Mouse (Mus musculus): Measurements from ENCODE around the gene Wdr72.

- TF ChIP-seq CTCF (IDR thresholded peaks at IDR 0.05; ENCODE audit: control insufficient read depth, insufficient read depth, low read length) (no peak), POLR2A (IDR thresholded peaks at IDR 0.05; ENCODE audit: borderline replicate concordance, control insufficient read depth, low read depth, low read length) (no peak)
Measured at GRCm38 (mm10) chr9:74126222-74126621, 16.1 kb downstream of the Wdr72 start.

Data from bone marrow, adult 2 months (tissue).